Mouse (Mus musculus): Measurements from ENCODE around the gene Unc13b. TPM values are rescaled to one million over a fixed set of nuclear protein-coding genes. Genes with fewer than 3 reads are reported as not detected.
"Not testable (repeated sequence)": the region's sequence is repeated elsewhere in the genome, so short reads cannot be mapped to it uniquely, and the experiment has no call there.

Unc13b gene
- polyA plus RNA-seq, 1 experiment from 2014 or later = 3.0 TPM

- no peak overlapping the region for H3K27ac ChIP-seq (ENCODE audit: low read length)
- ATAC-seq (no peak), DNase-seq (ENCODE audit: low spot score) (peak; percentile 76)
- no peaks in the 10 kb centered on the region for H3K27me3 ChIP-seq (replicated peaks; ENCODE audit: insufficient read depth, low read length)
- TF ChIP-seq CTCF (IDR thresholded peaks at IDR 0.05) = peak; percentile 79
- TF ChIP-seq EP300 (IDR thresholded peaks at IDR 0.05) = no peak
- WGBS = 27% methylated on average over 2 of the region's 2 CpGs
- H3K9me3 ChIP-seq (ENCODE audit: low read length) = no peaks in the 10 kb centered on the region
- no peaks in the 10 kb centered on the region for H3K36me3 ChIP-seq (ENCODE audit: insufficient read depth, low read length)
- H3K4me2 ChIP-seq (replicated peaks; ENCODE audit: low read depth, low read length) = no peak overlapping the region
- H3K9ac ChIP-seq (replicated peaks; ENCODE audit: low read depth) = no peak overlapping the region
- H3K4me1 ChIP-seq (ENCODE audit: insufficient read depth, low read depth, low read length) = no peaks in the 10 kb centered on the region
- no peak overlapping the region for H3K4me3 ChIP-seq (ENCODE audit: low read depth, low read length)
Measured at GRCm38 (mm10) chr4:43114946-43115345, 56.2 kb downstream of the Unc13b start.

- Histone ChIP-seq H3K36me3 (ENCODE audit: insufficient read depth, low read length) (no peaks in the 10 kb centered on the region), H3K4me2 (replicated peaks; ENCODE audit: low read depth, low read length) (no peak overlapping the region), H3K4me3 (ENCODE audit: low read depth, low read length) (no peak overlapping the region), H3K27me3 (replicated peaks; ENCODE audit: insufficient read depth, low read length) (no peaks in the 10 kb centered on the region), H3K27ac (ENCODE audit: low read length) (no peak overlapping the region), H3K9ac (replicated peaks; ENCODE audit: low read depth) (no peak overlapping the region), H3K4me1 (ENCODE audit: insufficient read depth, low read depth, low read length) (no peaks in the 10 kb centered on the region), H3K9me3 (ENCODE audit: low read length) (no peaks in the 10 kb centered on the region)
- 54% methylated on average over 2 of the region's 2 CpGs for WGBS
- ATAC-seq (no peak), DNase-seq (ENCODE audit: low spot score) (no peak)
- TF ChIP-seq EP300 (IDR thresholded peaks at IDR 0.05) = no peak
- TF ChIP-seq CTCF (IDR thresholded peaks at IDR 0.05) = no peak
Measured at GRCm38 (mm10) chr4:43116249-43116648, 57.5 kb downstream of the Unc13b start.

- Histone ChIP-seq H3K4me1 (ENCODE audit: insufficient read depth, low read depth, low read length) (no peaks in the 10 kb centered on the region), H3K27me3 (replicated peaks; ENCODE audit: insufficient read depth, low read length) (no peaks in the 10 kb centered on the region), H3K9me3 (ENCODE audit: low read length) (no peaks in the 10 kb centered on the region), H3K4me3 (ENCODE audit: low read depth, low read length) (no peak overlapping the region), H3K4me2 (replicated peaks; ENCODE audit: low read depth, low read length) (no peak overlapping the region), H3K9ac (replicated peaks; ENCODE audit: low read depth) (no peak overlapping the region), H3K27ac (ENCODE audit: low read length) (no peak overlapping the region), H3K36me3 (ENCODE audit: insufficient read depth, low read length) (no peaks in the 10 kb centered on the region)
- 87% methylated on average over 3 of the region's 3 CpGs for WGBS
- ATAC-seq = no peak
- no peak for TF ChIP-seq EP300 (IDR thresholded peaks at IDR 0.05)
- TF ChIP-seq CTCF (IDR thresholded peaks at IDR 0.05) = no peak
- DNase-seq (ENCODE audit: low spot score) = no peak
Measured at GRCm38 (mm10) chr4:43129750-43130149, 71.0 kb downstream of the Unc13b start.

- WGBS = 81% methylated on average over 1 of the region's 1 CpGs
Measured at GRCm38 (mm10) chr4:43142610-43143009, 83.9 kb downstream of the Unc13b start.

GRCm38 (mm10) chr4:43152413-43152812 is 93.7 kb downstream of the Unc13b start:
- ATAC-seq; H3K4me3 ChIP-seq (ENCODE audit: low read depth, low read length); H3K4me1 ChIP-seq (ENCODE audit: insufficient read depth, low read depth, low read length); H3K9ac ChIP-seq (replicated peaks; ENCODE audit: low read depth); DNase-seq (ENCODE audit: low spot score); H3K36me3 ChIP-seq (ENCODE audit: insufficient read depth, low read length); H3K27ac ChIP-seq (ENCODE audit: low read length); H3K9me3 ChIP-seq (ENCODE audit: low read length); H3K4me2 ChIP-seq (replicated peaks; ENCODE audit: low read depth, low read length); H3K27me3 ChIP-seq (replicated peaks; ENCODE audit: insufficient read depth, low read length): not testable (repeated sequence)
- 93% methylated on average over 4 of the region's 4 CpGs for WGBS

More at GRCm38 (mm10) chr4:43142610-43143009, 83.9 kb downstream of the Unc13b start:
- ATAC-seq = no peak
- no peak overlapping the region for H3K27ac ChIP-seq (ENCODE audit: low read length)
- no peak overlapping the region for H3K9ac ChIP-seq (replicated peaks; ENCODE audit: low read depth)
- H3K4me3 ChIP-seq (ENCODE audit: low read depth, low read length) = no peak overlapping the region
- no peaks in the 10 kb centered on the region for H3K4me1 ChIP-seq (ENCODE audit: insufficient read depth, low read depth, low read length)
- no peak for DNase-seq (ENCODE audit: low spot score)
- no peaks in the 10 kb centered on the region for H3K36me3 ChIP-seq (ENCODE audit: insufficient read depth, low read length)
- no peak overlapping the region for H3K4me2 ChIP-seq (replicated peaks; ENCODE audit: low read depth, low read length)
- no peaks in the 10 kb centered on the region for H3K9me3 ChIP-seq (ENCODE audit: low read length)
- TF ChIP-seq EP300 (IDR thresholded peaks at IDR 0.05) = no peak
- TF ChIP-seq CTCF (IDR thresholded peaks at IDR 0.05) = no peak
- no peaks in the 10 kb centered on the region for H3K27me3 ChIP-seq (replicated peaks; ENCODE audit: insufficient read depth, low read length)

- ATAC-seq = no peak
- no peak for TF ChIP-seq EP300 (IDR thresholded peaks at IDR 0.05)
- TF ChIP-seq CTCF (IDR thresholded peaks at IDR 0.05) = no peak
Measured at GRCm38 (mm10) chr4:43160045-43160444, 101.3 kb downstream of the Unc13b start.

GRCm38 (mm10) chr4:43161124-43161657 is 102.4 kb downstream of the Unc13b start:
- Histone ChIP-seq H3K36me3 (ENCODE audit: insufficient read depth, low read length) (no peaks in the 10 kb centered on the region), H3K4me1 (ENCODE audit: insufficient read depth, low read depth, low read length) (no peaks in the 10 kb centered on the region), H3K27me3 (replicated peaks; ENCODE audit: insufficient read depth, low read length) (no peaks in the 10 kb centered on the region), H3K27ac (ENCODE audit: low read length) (no peak overlapping the region), H3K9ac (replicated peaks; ENCODE audit: low read depth) (no peak overlapping the region), H3K9me3 (ENCODE audit: low read length) (no peaks in the 10 kb centered on the region), H3K4me2 (replicated peaks; ENCODE audit: low read depth, low read length) (no peak overlapping the region), H3K4me3 (ENCODE audit: low read depth, low read length) (no peak overlapping the region)
- DNase-seq (ENCODE audit: low spot score) (no peak), ATAC-seq (no peak)
- 85% methylated on average over 3 of the region's 3 CpGs for WGBS
- TF ChIP-seq EP300 (IDR thresholded peaks at IDR 0.05) (no peak), CTCF (IDR thresholded peaks at IDR 0.05) (no peak)

More at GRCm38 (mm10) chr4:43160045-43160444, 101.3 kb downstream of the Unc13b start:
- no peaks in the 10 kb centered on the region for H3K36me3 ChIP-seq (ENCODE audit: insufficient read depth, low read length)
- no peaks in the 10 kb centered on the region for H3K9me3 ChIP-seq (ENCODE audit: low read length)
- no peak for DNase-seq (ENCODE audit: low spot score)
- no peaks in the 10 kb centered on the region for H3K27me3 ChIP-seq (replicated peaks; ENCODE audit: insufficient read depth, low read length)
- no peak overlapping the region for H3K4me2 ChIP-seq (replicated peaks; ENCODE audit: low read depth, low read length)
- H3K4me3 ChIP-seq (ENCODE audit: low read depth, low read length) = no peak overlapping the region
- WGBS = 24% methylated on average over 3 of the region's 3 CpGs
- no peak overlapping the region for H3K9ac ChIP-seq (replicated peaks; ENCODE audit: low read depth)
- H3K27ac ChIP-seq (ENCODE audit: low read length) = no peak overlapping the region
- H3K4me1 ChIP-seq (ENCODE audit: insufficient read depth, low read depth, low read length) = no peaks in the 10 kb centered on the region

Data from lung, postnatal 0 days (tissue).